ENCODE assay signal across 8 mouse cellular contexts in genomic region chr7:114842644-114843211, GRCm38 (mm10).
DNase-seq lines count a peak whose midpoint lies in the region; ATAC-seq and TF ChIP-seq lines count a peak whose summit lies in the region.

No protein-coding gene starts in this region.

- peak; percentile 84 for DNase-seq in heart, adult 11 months
- DNase-seq in heart, adult 2 months, result no peak
- DNase-seq in cerebellum, adult 9-10 months, result peak; percentile 13
- DNase-seq in midbrain, embryonic 14.5 days, result peak; percentile 57
- no peak for DNase-seq in thymus, postnatal 0 days (ENCODE audit: low spot score)
- DNase-seq in spleen, adult 12 weeks (ENCODE audit: low spot score), result no peak
- no peak for DNase-seq in left cerebral cortex, adult 11 months (ENCODE audit: low spot score)

- peak; percentile 93 for ATAC-seq in forebrain, embryonic 15.5 days (replicated peaks)
- ATAC-seq in midbrain, embryonic 14.5 days (ENCODE audit: low FRiP score, low TSS enrichment), result peak; percentile 77

- no peak overlapping the region for H3K4me2 ChIP-seq in forebrain, embryonic 15.5 days (replicated peaks)
- H3K4me2 ChIP-seq in midbrain, embryonic 14.5 days (ENCODE audit: low read length), result no peak overlapping the region

- H3K4me3 ChIP-seq in heart, adult 2 months, result no peak overlapping the region
- no peak overlapping the region for H3K4me3 ChIP-seq in forebrain, embryonic 15.5 days
- no peak overlapping the region for H3K4me3 ChIP-seq in midbrain, embryonic 14.5 days (replicated peaks; ENCODE audit: low read depth, low read length)

- no peak for TF ChIP-seq CTCF in heart, adult 2 months (IDR thresholded peaks at IDR 0.05)

- H3K27me3 ChIP-seq in heart, adult 2 months (ENCODE audit: control insufficient read depth, insufficient read depth, low read length), result no peaks in the 10 kb centered on the region
- no peaks in the 10 kb centered on the region for H3K27me3 ChIP-seq in forebrain, embryonic 15.5 days
- H3K27me3 ChIP-seq in midbrain, embryonic 14.5 days (ENCODE audit: control insufficient read depth, insufficient read depth, low read length), result no peaks in the 10 kb centered on the region

- intact Hi-C loops in heart, adult 2 months (cut with DNase I), result no loop called here

- H3K36me3 ChIP-seq in heart, adult 2 months (ENCODE audit: control insufficient read depth, insufficient read depth, low read length), result no peaks in the 10 kb centered on the region
- H3K36me3 ChIP-seq in forebrain, embryonic 15.5 days, result no peaks in the 10 kb centered on the region
- no peaks in the 10 kb centered on the region for H3K36me3 ChIP-seq in midbrain, embryonic 14.5 days (ENCODE audit: control insufficient read depth, insufficient read depth, low read length)

- H3K4me1 ChIP-seq in heart, adult 2 months (ENCODE audit: control insufficient read depth, insufficient read depth, low read length), result no peaks in the 10 kb centered on the region
- peaks cover 22% of the 10 kb centered on the region for H3K4me1 ChIP-seq in forebrain, embryonic 15.5 days
- H3K4me1 ChIP-seq in midbrain, embryonic 14.5 days (ENCODE audit: control insufficient read depth, insufficient read depth, low read length), result 0 out of 2 replicates have a peak, but pooled peaks cover 3% of the 10 kb centered on the region

- 60% methylated on average over 3 of the region's 3 CpGs for WGBS in heart, adult 2 months
- WGBS in forebrain, embryonic 15.5 days, result 2% methylated on average over 3 of the region's 3 CpGs
- WGBS in midbrain, embryonic 14.5 days, result 33% methylated on average over 3 of the region's 3 CpGs

- H3K27ac ChIP-seq in heart, adult 2 months, result no peak overlapping the region
- peak overlapping the region; percentile 45 for H3K27ac ChIP-seq in forebrain, embryonic 15.5 days (replicated peaks)
- peak overlapping the region; percentile 60 for H3K27ac ChIP-seq in midbrain, embryonic 14.5 days (replicated peaks; ENCODE audit: low read depth, low read length)

- H3K79me2 ChIP-seq in heart, adult 2 months (replicated peaks; ENCODE audit: control insufficient read depth, insufficient read depth, low read length), result no peaks in the 10 kb centered on the region

- H3K9ac ChIP-seq in heart, adult 2 months (ENCODE audit: low read depth, low read length), result no peak overlapping the region
- no peak overlapping the region for H3K9ac ChIP-seq in forebrain, embryonic 15.5 days (replicated peaks)
- H3K9ac ChIP-seq in midbrain, embryonic 14.5 days (replicated peaks; ENCODE audit: low read length), result no peak overlapping the region

- no peak for TF ChIP-seq EP300 in heart, adult 2 months (IDR thresholded peaks at IDR 0.05; ENCODE audit: insufficient read depth, low read depth, low read length)

- no peaks in the 10 kb centered on the region for H3K9me3 ChIP-seq in forebrain, embryonic 15.5 days
- H3K9me3 ChIP-seq in midbrain, embryonic 14.5 days (ENCODE audit: control insufficient read depth, low read length), result no peaks in the 10 kb centered on the region

- TF ChIP-seq POLR2A in heart, adult 2 months (IDR thresholded peaks at IDR 0.05; ENCODE audit: insufficient read depth, low read depth, low read length), result no peak

Comparison
In these comparisons a context has a peak if more than half of its experiments do, and no peak if none do; other contexts are left out.
1. DNase-seq: peak in heart, adult 11 months (single experiment), cerebellum, adult 9-10 months (single experiment) and midbrain, embryonic 14.5 days (single experiment); none in heart, adult 2 months (0 of 2), thymus, postnatal 0 days (single experiment), spleen, adult 12 weeks (single experiment) and left cerebral cortex, adult 11 months (single experiment).